8 mouse cellular contexts compared by ENCODE assay signal in genomic region chr10:62987341-62987740, GRCm38 (mm10). TPM values are rescaled to one million over a fixed set of nuclear protein-coding genes. Genes with fewer than 3 reads are reported as not detected.
DNase-seq lines count a peak whose midpoint lies in the region; ATAC-seq and TF ChIP-seq lines count a peak whose summit lies in the region.
"Had no signal": no experiment of that assay in that cellular context is flagged by ENCODE, and none has a peak within 500 bp of the region (broad histone marks: within the 10 kb centered on the region; RNA-seq: fewer than 3 reads in every experiment).

No protein-coding gene starts in this region.

- 31% methylated on average over 3 of the region's 3 CpGs for WGBS in intestine, embryonic 14.5 days
- WGBS in intestine, embryonic 16.5 days, result 32% methylated on average over 3 of the region's 3 CpGs

- H3K27me3 ChIP-seq in intestine, embryonic 14.5 days (replicated peaks; ENCODE audit: control insufficient read depth, insufficient read depth, low read length), result no peaks in the 10 kb centered on the region
- no peaks in the 10 kb centered on the region for H3K27me3 ChIP-seq in intestine, embryonic 16.5 days (replicated peaks; ENCODE audit: control insufficient read depth, insufficient read depth, low read length)
- H3K27me3 ChIP-seq in testis, adult 2 months (ENCODE audit: control insufficient read depth, insufficient read depth, low read length), result no peaks in the 10 kb centered on the region
- H3K27me3 ChIP-seq: neural tube, embryonic 12.5 days had no signal

- in situ Hi-C loops in ES-E14 (cut with MboI; ENCODE audit: low sequenced_read_pairs in 2 of 2, unreplicated experiment in 2 of 2), result no loop called here

- no peaks in the 10 kb centered on the region for H3K9me3 ChIP-seq in intestine, embryonic 14.5 days (ENCODE audit: control insufficient read depth, low read length)
- H3K9me3 ChIP-seq in intestine, embryonic 16.5 days (ENCODE audit: control insufficient read depth, low read length), result no peaks in the 10 kb centered on the region
- no peaks in the 10 kb centered on the region for H3K9me3 ChIP-seq in ES-E14 (ENCODE audit: control insufficient read depth, insufficient read depth, low read depth, low read length)
- H3K9me3 ChIP-seq: neural tube, embryonic 12.5 days had no signal

- peaks cover 49% of the 10 kb centered on the region for H3K36me3 ChIP-seq in intestine, embryonic 14.5 days (ENCODE audit: control insufficient read depth, insufficient read depth, low read length)
- no peaks in the 10 kb centered on the region for H3K36me3 ChIP-seq in intestine, embryonic 16.5 days (ENCODE audit: control insufficient read depth, insufficient read depth, low read length)
- H3K36me3 ChIP-seq in ES-E14 (ENCODE audit: control insufficient read depth, insufficient read depth, low read length, poor library complexity, severe bottlenecking), result peaks cover 24% of the 10 kb centered on the region; the same call in 1 of the 2 replicates
- H3K36me3 ChIP-seq in testis, adult 2 months (ENCODE audit: control insufficient read depth, insufficient read depth, low read length), result no peaks in the 10 kb centered on the region

- H3K9ac ChIP-seq in intestine, embryonic 14.5 days (ENCODE audit: low read length), result no peak overlapping the region
- H3K9ac ChIP-seq in intestine, embryonic 16.5 days (ENCODE audit: low read depth, low read length), result no peak overlapping the region
- H3K9ac ChIP-seq in ES-E14 (ENCODE audit: insufficient read depth, low read depth, low read length, poor library complexity, severe bottlenecking), result no peak overlapping the region
- H3K9ac ChIP-seq: neural tube, embryonic 12.5 days had no signal

- no peak overlapping the region for H3K27ac ChIP-seq in intestine, embryonic 14.5 days (ENCODE audit: low read depth)
- H3K27ac ChIP-seq in intestine, embryonic 16.5 days (ENCODE audit: low read length), result no peak overlapping the region
- H3K27ac ChIP-seq in ES-E14 (ENCODE audit: insufficient read depth, low read depth, low read length, poor library complexity, severe bottlenecking), result no peak overlapping the region
- H3K27ac ChIP-seq in testis, adult 2 months (ENCODE audit: control insufficient read depth, insufficient read depth, low read depth, low read length), result no peak overlapping the region
- H3K27ac ChIP-seq: neural tube, embryonic 12.5 days had no signal

- no peak overlapping the region for H3K4me2 ChIP-seq in intestine, embryonic 14.5 days (ENCODE audit: low read length)
- H3K4me2 ChIP-seq in intestine, embryonic 16.5 days (ENCODE audit: low read depth, low read length), result no peak overlapping the region
- H3K4me2 ChIP-seq: neural tube, embryonic 12.5 days had no signal

- TF ChIP-seq POLR2A in testis, adult 2 months (IDR thresholded peaks at IDR 0.05; ENCODE audit: control insufficient read depth, low read depth, low read length), result no peak

- DNase-seq in intestine, embryonic 14.5 days (ENCODE audit: low spot score), result peak; percentile 70
- peak; percentile 70 to 71 for DNase-seq in B cell, adult 2 months
- peak; percentile 73 for DNase-seq in ES-E14 (ENCODE audit: low read depth, low spot score)
- no peak for DNase-seq in heart, adult 18-20 months

- H3K4me1 ChIP-seq in intestine, embryonic 14.5 days (replicated peaks; ENCODE audit: control insufficient read depth, insufficient read depth, low read length), result no peaks in the 10 kb centered on the region
- no peaks in the 10 kb centered on the region for H3K4me1 ChIP-seq in intestine, embryonic 16.5 days (ENCODE audit: control insufficient read depth, insufficient read depth, low read length)
- H3K4me1 ChIP-seq in ES-E14 (ENCODE audit: control insufficient read depth in 2 of 2, insufficient read depth in 2 of 2, low read length in 2 of 2, poor library complexity in 1 of 2), result no peaks in the 10 kb centered on the region
- H3K4me1 ChIP-seq in testis, adult 2 months (ENCODE audit: control insufficient read depth, insufficient read depth, low read length), result 0 out of 2 replicates have a peak, but pooled peaks cover 2% of the 10 kb centered on the region
- H3K4me1 ChIP-seq: neural tube, embryonic 12.5 days had no signal

- peak; percentile 67 for TF ChIP-seq CTCF in testis, adult 2 months (IDR thresholded peaks at IDR 0.05; ENCODE audit: control insufficient read depth, insufficient read depth, insufficient replicate concordance, low read depth, low read length)

- no peak overlapping the region for H3K4me3 ChIP-seq in intestine, embryonic 14.5 days (ENCODE audit: low read depth, low read length)
- H3K4me3 ChIP-seq in intestine, embryonic 16.5 days (ENCODE audit: low read length), result no peak overlapping the region
- no peak overlapping the region for H3K4me3 ChIP-seq in ES-E14 (ENCODE audit: insufficient read depth in 1 of 2, low read depth in 1 of 2, low read length in 2 of 2, poor library complexity in 1 of 2, severe bottlenecking in 1 of 2)
- H3K4me3 ChIP-seq in testis, adult 2 months (ENCODE audit: control insufficient read depth, low read depth, low read length), result no peak overlapping the region
- H3K4me3 ChIP-seq: neural tube, embryonic 12.5 days had no signal

- ATAC-seq in intestine, embryonic 14.5 days (replicated peaks; ENCODE audit: low FRiP score, low TSS enrichment, low read depth), result no peak
- ATAC-seq in intestine, embryonic 16.5 days, result no peak
- peak; percentile 58; the same call in 1 of the 2 replicates for ATAC-seq in erythroid progenitor cell, adult 5-6 weeks (replicated peaks; ENCODE audit: low FRiP score, poor library complexity, severe bottlenecking)

TF ChIP-seq in ES-E14, 5 proteins besides CTCF, POLR2A, EP300 and RAD21:
- TF ChIP-seq ZC3H11A (IDR thresholded peaks at IDR 0.05; ENCODE audit: borderline replicate concordance, low read depth, low read length), result peak; percentile 45; the same call in 1 of the 2 replicates
- no peak for TF ChIP-seq HCFC1 (IDR thresholded peaks at IDR 0.05; ENCODE audit: borderline replicate concordance, insufficient read depth, low read length)

RNA-seq across cellular contexts. Expression of gene Rufy2, which starts 7.3 kb away (rescaled TPM):
- polyA plus RNA-seq in intestine, embryonic 14.5 days (2014; fragmentation: Nextera tagmentation; extraction: Ambion mirVana), result 20.0 and 22.8 TPM in 2 replicates
- 13.8 and 19.6 TPM in 2 replicates for polyA plus RNA-seq in intestine, embryonic 16.5 days (2015; fragmentation: Nextera tagmentation; extraction: Ambion mirVana)
- 15.8 and 17.1 TPM in 2 replicates for total RNA-seq in ES-E14 (2012; rRNA removed)
- 1.4 and 3.8 TPM in 2 replicates for total RNA-seq in erythroid progenitor cell, adult 5-6 weeks (2015; ENCODE audit: low replicate concordance)
- total RNA-seq in erythroid progenitor cell, adult 5-6 weeks (2017; ENCODE audit: low replicate concordance), result 1.7 and 2.2 TPM in 2 replicates
- 0.77 and 1.2 TPM in 2 replicates for polyA plus RNA-seq in testis, adult 2 months (2012; rRNA removed)
- 1 to 10 TPM; 6.8 to 7.0 TPM for total RNA-seq in heart, adult 18-20 months (2021)

RNA-seq across cellular contexts. Expression of gene Hnrnph3, which starts 36.7 kb away (rescaled TPM):
- polyA plus RNA-seq in intestine, embryonic 14.5 days (2014; fragmentation: Nextera tagmentation; extraction: Ambion mirVana), result 55.8 and 60.5 TPM in 2 replicates
- 61.7 and 65.7 TPM in 2 replicates for polyA plus RNA-seq in intestine, embryonic 16.5 days (2015; fragmentation: Nextera tagmentation; extraction: Ambion mirVana)
- 23.8 and 25.7 TPM in 2 replicates for total RNA-seq in ES-E14 (2012; rRNA removed)
- 28.9 and 56.2 TPM in 2 replicates for total RNA-seq in erythroid progenitor cell, adult 5-6 weeks (2015; ENCODE audit: low replicate concordance)
- 37.2 and 46.0 TPM in 2 replicates for total RNA-seq in erythroid progenitor cell, adult 5-6 weeks (2017; ENCODE audit: low replicate concordance)
- 56.4 and 83.8 TPM in 2 replicates for polyA plus RNA-seq in testis, adult 2 months (2012; rRNA removed)
- total RNA-seq in heart, adult 18-20 months (2021), result 10 to 100 TPM; 32.9 to 35.7 TPM

RNA-seq across cellular contexts. Expression of gene Pbld2, which starts 36.8 kb away (rescaled TPM):
- 1.3 and 2.5 TPM in 2 replicates for polyA plus RNA-seq in intestine, embryonic 14.5 days (2014; fragmentation: Nextera tagmentation; extraction: Ambion mirVana)
- polyA plus RNA-seq in intestine, embryonic 16.5 days (2015; fragmentation: Nextera tagmentation; extraction: Ambion mirVana), result 10.6 and 12.5 TPM in 2 replicates
- total RNA-seq in ES-E14 (2012; rRNA removed), result 0.58 and 2.1 TPM in 2 replicates
- not detected in 2 replicates for total RNA-seq in erythroid progenitor cell, adult 5-6 weeks (2015; ENCODE audit: low replicate concordance)
- total RNA-seq in erythroid progenitor cell, adult 5-6 weeks (2017; ENCODE audit: low replicate concordance), result not detected in 2 replicates
- 4.0 and 6.0 TPM in 2 replicates for polyA plus RNA-seq in testis, adult 2 months (2012; rRNA removed)
- 10 to 100 TPM; 10.3 to 12.2 TPM for total RNA-seq in heart, adult 18-20 months (2021)

RNA-seq across cellular contexts. Expression of gene Dna2, which starts 40.5 kb away (rescaled TPM):
- 19.6 and 21.7 TPM in 2 replicates for polyA plus RNA-seq in intestine, embryonic 14.5 days (2014; fragmentation: Nextera tagmentation; extraction: Ambion mirVana)
- polyA plus RNA-seq in intestine, embryonic 16.5 days (2015; fragmentation: Nextera tagmentation; extraction: Ambion mirVana), result 21.3 and 22.1 TPM in 2 replicates
- total RNA-seq in ES-E14 (2012; rRNA removed), result 26.4 and 28.5 TPM in 2 replicates
- total RNA-seq in erythroid progenitor cell, adult 5-6 weeks (2015; ENCODE audit: low replicate concordance), result 41.9 and 47.2 TPM in 2 replicates
- 45.7 and 49.2 TPM in 2 replicates for total RNA-seq in erythroid progenitor cell, adult 5-6 weeks (2017; ENCODE audit: low replicate concordance)
- 3.6 and 3.7 TPM in 2 replicates for polyA plus RNA-seq in testis, adult 2 months (2012; rRNA removed)
- under 1 TPM; 0.36 to 0.50 TPM for total RNA-seq in heart, adult 18-20 months (2021)

Comparison
In these comparisons a context has a peak if more than half of its experiments do, and no peak if none do; other contexts are left out.
1. DNase-seq: peak in intestine, embryonic 14.5 days (single experiment), B cell, adult 2 months (2 of 2) and ES-E14 (single experiment); none in heart, adult 18-20 months (0 of 2).